Mouse (Mus musculus) retina, adult 2 months (tissue): ENCODE data around the gene Gm49721.
"Not testable (repeated sequence)": the region's sequence is repeated elsewhere in the genome, so short reads cannot be mapped to it uniquely, and the experiment has no call there.

Experiments used
- DNase-seq: peaks from one replicate; pipeline ENCODE4 v3.0.0-alpha.2; 2012; ENCODE audit warnings: low read depth, low spot score

Gene Gm49721

DNA sequence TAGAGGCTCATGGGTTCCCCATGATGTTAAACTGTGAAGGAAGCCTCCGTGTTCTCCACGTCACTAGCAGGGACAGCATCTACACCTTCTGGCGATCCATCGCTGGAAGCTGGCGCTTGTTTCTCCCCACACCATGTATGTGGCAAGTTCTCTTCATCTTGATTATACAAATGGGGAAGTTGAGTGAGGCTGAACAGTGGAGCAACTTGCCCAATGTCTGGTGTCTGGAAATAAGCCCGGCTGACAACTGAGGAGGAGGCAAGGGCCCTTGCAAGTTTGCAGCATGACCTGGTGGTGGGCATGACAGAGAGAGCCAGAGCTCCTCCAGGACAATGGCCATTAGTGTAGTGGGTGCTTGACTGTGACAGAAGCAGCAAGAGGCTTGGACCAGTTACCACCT lies 96.8 kb downstream of the Gm49721 start:
- DNase-seq: not testable (repeated sequence)

DNA sequence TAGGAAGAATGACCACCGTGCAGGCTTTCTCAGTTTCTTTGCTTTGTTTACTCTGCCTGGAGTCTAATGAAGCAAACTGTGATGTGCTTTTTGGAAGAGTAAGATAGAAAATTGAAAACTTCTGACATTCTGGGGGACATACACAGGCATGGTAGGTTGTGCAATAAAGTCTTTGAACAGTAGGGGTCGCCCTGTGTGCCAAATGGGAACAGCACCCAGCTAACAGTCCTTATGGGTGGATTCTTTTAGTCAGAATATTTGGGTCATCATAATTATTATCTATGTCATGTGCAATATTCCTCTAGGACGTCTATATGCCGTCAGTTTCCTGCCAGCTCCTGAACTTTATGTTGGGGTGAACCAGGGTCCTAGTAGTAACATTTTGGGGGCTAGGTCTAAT lies 100.9 kb downstream of the Gm49721 start:
- not testable (repeated sequence) for DNase-seq

DNA sequence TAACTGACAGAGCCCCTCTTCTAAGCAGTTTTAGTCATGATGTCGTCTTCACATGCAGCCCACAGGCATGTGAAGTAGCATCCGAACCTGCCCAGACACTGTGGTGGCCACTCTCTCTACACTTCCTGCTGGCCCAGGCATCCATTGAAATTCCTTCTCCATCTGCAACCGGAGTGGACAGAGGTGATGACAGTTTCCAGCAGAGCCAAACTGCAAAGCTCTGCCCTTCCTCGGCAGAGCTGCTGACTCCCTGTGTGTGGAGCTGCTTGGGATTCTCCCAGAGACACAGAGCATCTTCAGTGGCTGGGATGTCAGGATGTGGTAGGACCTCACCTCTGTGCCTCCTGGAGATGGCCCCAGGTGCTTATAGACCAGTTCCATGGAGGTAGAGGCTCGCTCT lies 105.8 kb downstream of the Gm49721 start:
- DNase-seq: not testable (repeated sequence)

DNA sequence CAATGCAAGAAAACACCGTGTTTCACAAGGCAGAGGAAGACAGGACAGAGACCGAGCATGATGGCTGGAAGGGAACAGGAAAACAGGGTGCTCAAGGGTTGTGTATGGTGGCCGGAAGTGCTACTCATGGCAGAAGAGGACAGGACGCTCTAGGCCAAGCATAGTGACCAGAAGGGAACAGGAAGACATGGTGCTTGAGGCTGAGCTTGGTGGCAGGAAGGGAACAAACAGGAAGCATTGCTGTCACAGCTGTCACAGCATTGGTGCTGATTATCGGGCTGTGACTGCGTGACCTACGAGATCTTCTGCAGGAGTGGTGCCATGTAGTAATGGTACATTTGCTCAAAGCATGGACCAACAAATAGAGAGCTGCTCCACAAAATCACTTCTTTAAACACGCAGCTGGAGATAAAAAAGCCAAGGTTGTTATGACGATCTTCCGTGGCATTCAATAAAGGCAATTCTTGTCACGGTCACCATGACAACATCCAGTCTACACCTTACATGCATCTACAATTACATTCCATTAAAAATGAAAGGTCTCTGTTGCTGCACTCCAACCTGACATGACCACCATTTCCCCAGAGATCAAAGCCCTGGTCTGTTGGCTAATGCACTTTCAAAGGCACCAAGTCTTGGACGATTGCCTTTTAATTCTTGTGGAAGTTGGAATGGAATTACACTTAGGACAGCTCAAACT lies 106.9 kb downstream of the Gm49721 start:
- DNase-seq: not testable (repeated sequence)

DNA sequence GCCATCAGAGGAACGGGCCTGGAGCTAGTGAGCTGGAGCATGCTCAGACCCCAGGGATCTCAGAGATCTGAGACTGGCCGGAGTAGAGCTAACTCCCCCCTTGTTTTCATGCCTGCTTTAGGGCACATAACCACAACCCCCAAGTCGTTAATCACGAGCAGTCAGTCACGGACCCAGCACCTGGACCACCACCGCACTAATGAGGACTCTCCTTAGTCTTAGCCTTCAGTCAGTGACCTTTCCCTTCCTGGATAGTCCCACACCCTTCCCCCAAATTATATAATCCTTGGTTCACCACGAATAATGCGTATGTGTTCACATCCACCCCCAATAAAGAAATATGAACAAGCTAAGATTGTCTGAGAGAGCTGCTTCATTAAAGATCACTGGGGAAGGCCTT lies 108.1 kb downstream of the Gm49721 start:
- DNase-seq: not testable (repeated sequence)
